Mouse (Mus musculus): ENCODE results near the gene Gm10840. TPM values are rescaled to one million over a fixed set of nuclear protein-coding genes. Genes with fewer than 3 reads are reported as not detected.

Gene Gm10840
- total and polyA plus RNA-seq, 3 experiments, result not detected

DNA sequence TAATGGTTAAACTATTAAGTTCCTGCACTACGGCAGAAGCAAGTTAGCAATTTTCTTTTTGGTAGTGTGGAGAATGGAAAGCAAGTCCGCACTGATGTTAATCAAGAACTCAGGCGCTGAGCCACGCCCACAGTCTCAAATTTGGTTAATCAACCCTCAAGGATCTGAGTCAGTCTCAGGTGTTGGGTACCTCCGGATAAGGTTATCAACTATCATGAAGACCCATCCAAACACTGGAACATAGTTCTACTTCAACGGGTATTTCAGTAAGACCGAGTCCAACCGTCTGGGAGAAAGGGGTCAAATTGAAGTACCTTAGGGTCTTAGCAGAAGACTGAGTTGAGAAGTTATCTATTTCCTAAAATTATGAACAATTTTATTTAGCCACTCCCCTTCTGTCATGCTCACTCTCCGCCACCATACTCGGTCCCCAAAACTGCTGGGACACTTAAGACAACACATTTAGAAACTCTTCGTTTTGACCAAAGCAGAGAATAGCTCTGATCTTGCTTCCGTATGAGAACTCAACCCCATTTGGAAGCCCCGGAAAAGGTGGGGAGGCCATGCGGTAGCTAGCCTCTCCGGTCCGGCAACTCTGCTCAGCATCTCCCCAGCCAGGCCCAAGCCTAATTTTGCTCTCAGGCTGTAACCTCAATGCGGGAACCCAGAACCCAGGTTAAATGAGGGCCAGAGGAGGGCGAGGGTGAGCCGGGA is 32.2 kb downstream of the Gm10840 start:
- TF ChIP-seq MXI1 (IDR thresholded peaks at IDR 0.05; ENCODE audit: low read depth, low read length) (peak; percentile 85; the same call in 1 of the 2 replicates), USF2 (conservative IDR thresholded peaks at IDR 0.05; ENCODE audit: low read depth, low read length) (no peak), HCFC1 (IDR thresholded peaks at IDR 0.05; ENCODE audit: low read depth, low read length) (no peak), ZMIZ1 (IDR thresholded peaks at IDR 0.05; ENCODE audit: low read depth, low read length) (no peak), CTCF (conservative IDR thresholded peaks at IDR 0.05 in 1 of 2, IDR thresholded peaks at IDR 0.05 in 1 of 2; ENCODE audit: low read depth in 2 of 2, low read length in 2 of 2) (no peak), RAD21 (IDR thresholded peaks at IDR 0.05; ENCODE audit: low read depth, low read length) (no peak), USF1 (IDR thresholded peaks at IDR 0.05; ENCODE audit: low read depth, low read length) (no peak), MAFK (IDR thresholded peaks at IDR 0.05; ENCODE audit: insufficient replicate concordance, low read length) (no peak), MAZ (IDR thresholded peaks at IDR 0.05; ENCODE audit: low read depth, low read length) (no peak), MAX (IDR thresholded peaks at IDR 0.05; ENCODE audit: low read length) (peak; percentile 21), EP300 (IDR thresholded peaks at IDR 0.05; ENCODE audit: low read length) (no peak), JUN (IDR thresholded peaks at IDR 0.05; ENCODE audit: insufficient read depth, low read depth, low read length) (no peak), GABPA (IDR thresholded peaks at IDR 0.05; ENCODE audit: insufficient replicate concordance, low read depth, low read length) (no peak), MYC (IDR thresholded peaks at IDR 0.05; ENCODE audit: low read depth, low read length) (0 out of 2 replicates have a peak, but pooled peaks have one; percentile 31), POLR2A (IDR thresholded peaks at IDR 0.05; ENCODE audit: low read depth, low read length) (no peak), TBP (conservative IDR thresholded peaks at IDR 0.05; ENCODE audit: low read depth, low read length) (peak; percentile 55; the same call in 1 of the 2 replicates), ZKSCAN1 (IDR thresholded peaks at IDR 0.05; ENCODE audit: borderline replicate concordance, low read depth, low read length) (no peak), BHLHE40 (IDR thresholded peaks at IDR 0.05; ENCODE audit: low read depth, low read length) (no peak), UBTF (IDR thresholded peaks at IDR 0.05; ENCODE audit: low read depth, low read length) (no peak; the same call in 1 of the 2 replicates), SIN3A (IDR thresholded peaks at IDR 0.05; ENCODE audit: low read length) (0 out of 2 replicates have a peak, but pooled peaks have one; percentile 43)
- Histone ChIP-seq H3K9me3 (replicated peaks; ENCODE audit: low read length) (no peaks in the 10 kb centered on the region), H3K4me2 (ENCODE audit: insufficient read depth, low read depth, poor library complexity, severe bottlenecking) (peak overlapping the region; percentile 70), H3K9ac (ENCODE audit: insufficient read depth, low read depth) (peak overlapping the region; percentile 67), H3K4me1 (ENCODE audit: control insufficient read depth in 1 of 2, insufficient read depth in 2 of 2) (peaks cover 3 to 41% of the 10 kb centered on the region in 2 experiments; a peak in 3 of 4 replicates), H3K27ac (ENCODE audit: insufficient read depth, low read depth) (peak overlapping the region; percentile 62), H3K36me3 (replicated peaks in 1 of 2; ENCODE audit: control insufficient read depth in 1 of 2, insufficient read depth in 1 of 2, low read length in 1 of 2) (peaks cover 8 to 31% of the 10 kb centered on the region in 2 experiments), H3K4me3 (replicated peaks in 1 of 3; ENCODE audit: low read depth in 2 of 3, low read length in 2 of 3, poor library complexity in 1 of 3) (peak overlapping the region; percentile 64 to 71 (median 66)), H3K27me3 (replicated peaks) (no peaks in the 10 kb centered on the region), H3K79me2 (replicated peaks; ENCODE audit: control insufficient read depth, extremely low read depth, insufficient read depth, poor library complexity, severe bottlenecking) (0 out of 2 replicates have a peak, but pooled peaks cover 2% of the 10 kb centered on the region)
- dilution Hi-C loops (cut with MboI; ENCODE audit: extremely low pct_ligation_motif_present, extremely low pct_unique_long_range_greater_than_20kb, low sequenced_read_pairs), result no loop called here
- in situ Hi-C loops (cut with MboI; ENCODE audit: low pct_ligation_motif_present, low pct_unique_long_range_greater_than_20kb, low sequenced_read_pairs), result no loop called here
- peak; percentile 84 for DNase-seq (ENCODE audit: extremely low read depth)
